Mouse (Mus musculus) hindbrain, embryonic 15.5 days (tissue): Measurements from ENCODE around the gene Galp. TPM values are rescaled to one million over a fixed set of nuclear protein-coding genes. Genes with fewer than 3 reads are reported as not detected.
"Not testable (repeated sequence)": the region's sequence is repeated elsewhere in the genome, so short reads cannot be mapped to it uniquely, and the experiment has no call there.

Source experiments
- ATAC-seq: fragments of 200-750 bp; cut with Nextera tagmentation; 2 replicates; pipeline ENCODE4 v1.8.0; 2017; ENCODE audit warnings: low read depth, moderate number of reproducible peaks, moderate TSS enrichment; ENCODE audit not compliant: low FRiP score
- H3K27ac ChIP-seq: fragments of 300-500 bp; sonication (generic); replicated peaks from 2 replicates; pipeline ENCODE4 v1.5.1; 2015; ENCODE audit warnings: mild to moderate bottlenecking, inconsistent platforms
- H3K27me3 ChIP-seq: fragments of 300-500 bp; sonication (generic); 2 replicates; pipeline ENCODE4 v1.6.1; 2015; ENCODE audit warnings: control low read depth, inconsistent platforms
- H3K36me3 ChIP-seq: fragments of 300-500 bp; sonication (generic); 2 replicates; pipeline ENCODE4 v1.6.1; 2015; ENCODE audit warnings: control low read depth, inconsistent platforms
- H3K4me1 ChIP-seq: fragments of 300-500 bp; sonication (generic); replicated peaks from 2 replicates; pipeline ENCODE4 v1.6.1; 2015; ENCODE audit warnings: control low read depth, inconsistent platforms
- H3K4me2 ChIP-seq: fragments of 300-500 bp; sonication (generic); 2 replicates; pipeline ENCODE4 v1.6.1; 2015; ENCODE audit warnings: moderate library complexity, mild to moderate bottlenecking, inconsistent platforms
- H3K4me3 ChIP-seq: fragments of 300-500 bp; sonication (generic); 2 replicates; pipeline ENCODE4 v1.5.1; 2015; ENCODE audit warnings: mild to moderate bottlenecking, inconsistent platforms
- H3K9ac ChIP-seq: fragments of 300-500 bp; sonication (generic); 2 replicates; pipeline ENCODE4 v1.6.1; 2015; ENCODE audit warnings: inconsistent platforms
- H3K9me3 ChIP-seq: fragments of 300-500 bp; sonication (generic); 2 replicates; pipeline ENCODE4 v1.6.1; 2016; ENCODE audit warnings: control low read depth, inconsistent platforms
- WGBS: fragments of 180-500 bp; shearing (Covaris S2); methylation state at CpG from one replicate; pipeline ENCODE4 v1.1.7; 2015; 5-methylcytosine and 5-hydroxymethylcytosine counted together
- polyA plus RNA-seq: library from polyadenylated mRNA; unstranded; fragments of >200 nt; fragmentation: Nextera tagmentation; extraction: Ambion mirVana; gene quantifications from 2 replicates; pipeline ENCODE4 v1.2.1, GENCODE M21; 2015

The Galp gene
- polyA plus RNA-seq, 1 experiment from 2014 or later, result not detected

GRCm38 (mm10) chr7:6221978-6222377, 25.1 kb downstream of the Galp start, which contains the start of gene Zscan5b:
TSS of gene Zscan5b (plus strand) at chr7:6222278.
- Histone ChIP-seq H3K4me2 (no peak within 1 kb of the TSS), H3K36me3 (no peaks in the 10 kb centered on the region), H3K9ac (no peak within 1 kb of the TSS), H3K27ac (no peak within 1 kb of the TSS), H3K27me3 (no peaks in the 10 kb centered on the region), H3K9me3 (no peaks in the 10 kb centered on the region), H3K4me3 (no peak within 1 kb of the TSS), H3K4me1 (no peaks in the 10 kb centered on the region)
- WGBS, result 94% methylated on average over 12 of the region's 12 CpGs
- ATAC-seq, result no peak

GRCm38 (mm10) chr7:6228491-6228890, 31.6 kb downstream of the Galp start:
- WGBS, result 61% methylated on average over 8 of the region's 8 CpGs
- ATAC-seq, H3K9me3 ChIP-seq: not testable (repeated sequence)

GRCm38 (mm10) chr7:6239787-6240186, 42.9 kb downstream of the Galp start:
- Histone ChIP-seq H3K9me3 (no peaks in the 10 kb centered on the region), H3K27ac (no peak overlapping the region), H3K9ac (no peak overlapping the region), H3K4me1 (no peaks in the 10 kb centered on the region), H3K27me3 (no peaks in the 10 kb centered on the region), H3K36me3 (no peaks in the 10 kb centered on the region), H3K4me3 (no peak overlapping the region), H3K4me2 (no peak overlapping the region)
- 62% methylated on average over 11 of the region's 11 CpGs for WGBS
- ATAC-seq, result no peak

More at GRCm38 (mm10) chr7:6228491-6228890, 31.6 kb downstream of the Galp start:
- H3K27ac ChIP-seq, H3K4me2 ChIP-seq, H3K36me3 ChIP-seq, H3K27me3 ChIP-seq, H3K4me1 ChIP-seq, H3K9ac ChIP-seq, H3K4me3 ChIP-seq: not testable (repeated sequence)

GRCm38 (mm10) chr7:6240841-6241425, 44.0 kb downstream of the Galp start:
- not testable (repeated sequence) for H3K9ac ChIP-seq, H3K4me3 ChIP-seq, H3K36me3 ChIP-seq, H3K4me2 ChIP-seq, H3K9me3 ChIP-seq, ATAC-seq, H3K4me1 ChIP-seq, H3K27ac ChIP-seq, H3K27me3 ChIP-seq
- WGBS, result 29% methylated on average over 1 of the region's 1 CpGs

GRCm38 (mm10) chr7:6244361-6245292, 47.7 kb downstream of the Galp start:
- Histone ChIP-seq H3K27ac (no peak overlapping the region), H3K36me3 (no peaks in the 10 kb centered on the region), H3K27me3 (no peaks in the 10 kb centered on the region), H3K9me3 (no peaks in the 10 kb centered on the region), H3K9ac (no peak overlapping the region), H3K4me3 (no peak overlapping the region), H3K4me1 (no peaks in the 10 kb centered on the region), H3K4me2 (no peak overlapping the region)
- no peak for ATAC-seq
- WGBS, result 58% methylated on average over 11 of the region's 11 CpGs

- H3K4me1 ChIP-seq, result no peaks in the 10 kb centered on the region
- H3K27ac ChIP-seq, result no peak within 1 kb of the TSS
- no peak within 1 kb of the TSS for H3K4me2 ChIP-seq
- no peaks in the 10 kb centered on the region for H3K36me3 ChIP-seq
- H3K27me3 ChIP-seq, result no peaks in the 10 kb centered on the region
- no peak within 1 kb of the TSS for H3K4me3 ChIP-seq
- 91% methylated on average over 6 of the region's 6 CpGs for WGBS
- H3K9ac ChIP-seq, result no peak within 1 kb of the TSS
- no peaks in the 10 kb centered on the region for H3K9me3 ChIP-seq
- no peak for ATAC-seq
Observed at GRCm38 (mm10) chr7:6252410-6252809, 55.5 kb downstream of the Galp start, which contains the start of gene Epp13. TSS of gene Epp13 (plus strand) at chr7:6252710.

- Histone ChIP-seq H3K4me2 (no peak overlapping the region), H3K36me3 (no peaks in the 10 kb centered on the region), H3K9ac (no peak overlapping the region), H3K4me3 (no peak overlapping the region), H3K27ac (no peak overlapping the region), H3K27me3 (no peaks in the 10 kb centered on the region), H3K4me1 (no peaks in the 10 kb centered on the region), H3K9me3 (no peaks in the 10 kb centered on the region)
- WGBS, result 91% methylated on average over 5 of the region's 5 CpGs
- ATAC-seq, result no peak
Observed at GRCm38 (mm10) chr7:6254451-6254850, 57.6 kb downstream of the Galp start.

GRCm38 (mm10) chr7:6257386-6257785, 60.5 kb downstream of the Galp start:
- WGBS, result 88% methylated on average over 4 of the region's 4 CpGs
- H3K4me2 ChIP-seq, result no peak overlapping the region
- H3K36me3 ChIP-seq, result no peaks in the 10 kb centered on the region
- no peak overlapping the region for H3K27ac ChIP-seq
- H3K4me3 ChIP-seq, result no peak overlapping the region
- ATAC-seq, result no peak
- no peaks in the 10 kb centered on the region for H3K27me3 ChIP-seq
- no peaks in the 10 kb centered on the region for H3K9me3 ChIP-seq
- H3K4me1 ChIP-seq, result no peaks in the 10 kb centered on the region
- H3K9ac ChIP-seq, result no peak overlapping the region

- no peak for ATAC-seq
- Histone ChIP-seq H3K9me3 (no peaks in the 10 kb centered on the region), H3K27ac (no peak overlapping the region), H3K36me3 (no peaks in the 10 kb centered on the region), H3K27me3 (no peaks in the 10 kb centered on the region), H3K4me1 (no peaks in the 10 kb centered on the region), H3K4me2 (no peak overlapping the region), H3K4me3 (no peak overlapping the region), H3K9ac (no peak overlapping the region)
- 25% methylated on average over 16 of the region's 16 CpGs for WGBS
Observed at GRCm38 (mm10) chr7:6258232-6259220, 61.6 kb downstream of the Galp start.

GRCm38 (mm10) chr7:6260004-6260403, 63.1 kb downstream of the Galp start:
- 40% methylated on average over 2 of the region's 2 CpGs for WGBS
- H3K4me1 ChIP-seq, H3K9ac ChIP-seq, H3K4me2 ChIP-seq, H3K27me3 ChIP-seq, H3K27ac ChIP-seq, ATAC-seq, H3K4me3 ChIP-seq, H3K9me3 ChIP-seq, H3K36me3 ChIP-seq: not testable (repeated sequence)

GRCm38 (mm10) chr7:6262120-6262519, 65.2 kb downstream of the Galp start:
- Histone ChIP-seq H3K4me2 (no peak overlapping the region), H3K4me1 (no peaks in the 10 kb centered on the region), H3K36me3 (no peaks in the 10 kb centered on the region), H3K27ac (no peak overlapping the region), H3K9ac (no peak overlapping the region), H3K4me3 (no peak overlapping the region), H3K27me3 (no peaks in the 10 kb centered on the region), H3K9me3 (no peaks in the 10 kb centered on the region)
- WGBS, result 85% methylated on average over 3 of the region's 3 CpGs
- no peak for ATAC-seq
